Mouse (Mus musculus): ENCODE measurements around the gene Unkl. TPM values are rescaled to one million over a fixed set of nuclear protein-coding genes. Genes with fewer than 3 reads are reported as not detected.
A peak's percentile ranks its signal among the peaks of the same experiment; 100 is the strongest.

Gene Unkl
- total RNA-seq, 4 experiments from 2014 or later, result 18.4 to 36.4 (median 26.2) TPM

DNA sequence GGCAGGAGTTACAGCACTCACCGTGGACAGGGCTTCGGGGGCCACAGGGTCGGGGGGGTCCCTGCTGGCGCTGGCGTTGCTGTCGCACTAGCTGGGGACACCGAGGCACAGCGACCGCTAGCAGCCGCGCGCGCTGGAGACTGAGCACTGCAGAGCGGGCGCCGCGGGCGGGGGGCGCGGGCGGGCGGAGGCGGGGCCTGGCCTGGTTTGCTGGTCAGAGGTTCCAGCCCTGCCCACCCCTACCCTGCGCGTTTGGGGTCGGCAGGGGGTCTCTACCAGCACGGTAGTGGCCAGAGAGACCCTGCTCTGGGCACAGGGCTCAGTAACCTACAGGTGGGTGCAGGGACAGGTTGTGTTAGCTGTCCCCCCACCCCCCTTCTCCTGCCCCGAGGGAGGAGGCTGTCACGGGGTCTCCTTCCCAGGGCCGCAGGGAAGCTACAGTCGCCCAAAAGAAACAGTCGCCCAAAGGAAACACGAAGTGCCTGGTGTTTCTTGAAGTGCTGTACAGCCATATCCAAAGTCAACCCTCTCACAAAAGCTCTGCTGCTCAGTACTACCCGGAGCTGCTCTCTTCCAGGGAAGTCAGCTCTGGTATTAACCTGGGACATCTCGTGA, 68.0 kb downstream of the Unkl start, which contains the start of gene Baiap3:
Gene Baiap3, minus strand, starts transcription at position 225 of the 615 bp plus-strand sequence.
- DNase-seq, result no peak

DNA sequence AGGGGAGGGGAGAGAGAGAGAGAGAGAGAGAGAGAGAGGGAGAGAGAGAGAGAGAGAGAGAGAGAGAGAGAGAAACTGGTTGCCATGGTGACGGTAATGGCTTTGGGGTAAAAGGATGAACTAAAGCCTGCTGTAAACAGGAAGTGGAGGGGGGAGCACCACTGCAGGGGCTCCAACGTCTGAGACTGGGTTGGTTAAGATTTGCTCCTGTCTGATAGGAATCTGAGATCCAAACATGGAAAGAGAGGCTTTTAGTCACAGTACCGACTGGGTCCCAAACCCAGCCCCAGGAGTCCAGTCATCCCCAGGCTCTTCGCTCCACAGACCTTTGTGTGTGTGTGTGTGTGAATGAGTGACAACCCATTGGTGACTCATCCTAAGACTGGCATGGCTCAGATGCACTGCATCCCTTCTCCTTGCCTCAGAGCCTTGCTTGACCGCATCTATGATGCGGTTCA, 69.6 kb downstream of the Unkl start:
- no peak for DNase-seq

DNA sequence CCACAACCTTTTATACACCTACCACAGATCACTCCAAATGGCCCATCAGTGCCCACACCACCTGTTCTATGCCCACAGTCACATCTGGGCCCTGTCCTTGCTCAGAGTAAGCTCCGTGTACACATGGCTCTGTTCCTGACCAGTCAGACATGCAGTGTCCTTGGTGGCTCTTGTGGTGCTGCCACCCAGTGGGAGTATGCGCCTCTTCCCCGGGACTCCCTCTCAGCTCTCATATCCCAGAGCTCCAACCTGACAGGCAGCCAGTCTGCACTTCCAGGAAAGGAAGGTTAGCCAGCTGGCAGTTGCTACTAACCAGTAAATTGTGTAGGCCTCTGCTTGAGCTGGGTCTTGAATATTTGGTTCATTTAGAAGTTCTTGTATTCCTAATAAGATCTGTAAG, 76.3 kb downstream of the Unkl start:
- DNase-seq, result peak; percentile 75

DNA sequence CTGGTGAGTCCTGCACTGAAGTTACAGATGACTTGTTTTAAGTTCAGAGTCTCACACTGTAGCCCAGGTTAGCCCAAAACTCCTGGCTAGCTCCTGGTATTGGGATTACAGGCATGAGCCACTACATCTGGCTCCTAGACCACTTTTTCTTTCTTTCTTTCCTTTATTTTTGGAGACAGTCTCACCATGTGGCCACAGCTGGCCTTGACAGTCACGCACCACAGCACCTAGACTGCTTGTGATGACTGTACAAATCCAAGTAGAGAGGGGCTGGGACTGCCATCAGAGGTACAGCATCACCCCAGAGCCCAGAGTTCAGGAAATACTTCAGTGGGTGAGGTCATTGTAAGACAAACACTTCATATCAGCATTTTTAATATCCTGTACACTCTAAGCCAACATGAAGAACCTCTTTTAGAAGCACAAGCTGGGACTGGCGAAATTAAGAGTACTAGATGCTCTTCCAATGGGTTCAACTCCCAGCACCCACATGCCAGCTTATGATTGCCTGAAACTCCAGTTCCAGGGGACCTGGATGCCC, 82.7 kb downstream of the Unkl start:
- DNase-seq, result no peak

DNA sequence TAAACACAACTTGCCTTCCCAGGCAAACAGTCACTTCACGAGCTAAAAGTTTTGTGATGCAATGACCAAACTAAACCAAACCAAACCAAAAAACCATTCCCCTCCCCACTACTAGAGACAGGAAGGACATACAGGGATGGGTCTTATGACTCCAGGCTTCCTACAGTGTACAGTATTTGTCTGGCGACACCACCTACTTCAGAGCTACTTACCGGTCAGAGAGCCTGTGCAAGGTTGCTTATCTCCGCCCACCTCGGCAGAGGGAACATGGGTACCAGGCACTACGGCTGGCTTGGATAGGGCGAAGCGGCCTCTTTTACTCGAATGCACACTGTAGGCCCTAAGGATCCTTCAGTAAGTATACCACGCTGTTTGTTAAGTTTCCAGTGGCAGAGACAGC, 84.1 kb downstream of the Unkl start:
- DNase-seq, result no peak

DNA sequence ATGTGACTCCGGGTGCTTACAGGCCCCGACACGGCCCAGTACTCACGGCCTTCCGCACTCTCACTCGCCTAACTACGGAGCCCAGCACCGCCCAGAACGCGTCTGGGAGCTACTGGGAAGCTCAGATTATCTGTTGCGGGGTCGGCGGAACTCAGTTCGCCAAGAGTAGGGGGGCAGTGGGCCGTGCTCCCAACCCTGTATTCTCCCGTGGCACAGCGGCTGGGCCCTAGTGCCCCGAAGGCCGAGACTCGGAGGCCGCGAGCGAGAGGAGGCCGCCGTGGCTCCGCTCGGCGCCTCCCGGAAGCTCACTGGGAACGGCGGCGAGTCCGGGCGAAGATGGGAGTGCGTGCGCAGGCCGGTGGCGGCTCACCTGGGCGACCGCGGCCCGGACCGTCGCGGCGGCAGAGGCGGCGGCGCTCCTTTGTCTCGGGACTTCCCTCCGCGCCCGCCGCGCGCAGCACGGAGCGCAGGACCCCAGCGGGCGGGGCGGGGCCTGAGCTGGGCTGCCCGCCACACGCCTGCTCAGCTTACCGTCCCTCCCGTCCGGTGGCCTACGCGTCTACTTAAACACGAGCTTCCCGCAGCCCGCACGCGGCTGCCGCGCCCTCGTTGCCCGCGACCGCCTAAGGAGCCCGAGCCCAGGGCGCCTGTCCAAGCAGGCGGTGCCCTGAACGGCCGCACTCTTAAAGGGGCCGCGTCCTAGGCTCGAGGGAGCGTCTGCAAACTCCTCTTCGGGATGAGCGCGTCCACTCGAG, 84.9 kb downstream of the Unkl start:
- DNase-seq, result peak; percentile 84

DNA sequence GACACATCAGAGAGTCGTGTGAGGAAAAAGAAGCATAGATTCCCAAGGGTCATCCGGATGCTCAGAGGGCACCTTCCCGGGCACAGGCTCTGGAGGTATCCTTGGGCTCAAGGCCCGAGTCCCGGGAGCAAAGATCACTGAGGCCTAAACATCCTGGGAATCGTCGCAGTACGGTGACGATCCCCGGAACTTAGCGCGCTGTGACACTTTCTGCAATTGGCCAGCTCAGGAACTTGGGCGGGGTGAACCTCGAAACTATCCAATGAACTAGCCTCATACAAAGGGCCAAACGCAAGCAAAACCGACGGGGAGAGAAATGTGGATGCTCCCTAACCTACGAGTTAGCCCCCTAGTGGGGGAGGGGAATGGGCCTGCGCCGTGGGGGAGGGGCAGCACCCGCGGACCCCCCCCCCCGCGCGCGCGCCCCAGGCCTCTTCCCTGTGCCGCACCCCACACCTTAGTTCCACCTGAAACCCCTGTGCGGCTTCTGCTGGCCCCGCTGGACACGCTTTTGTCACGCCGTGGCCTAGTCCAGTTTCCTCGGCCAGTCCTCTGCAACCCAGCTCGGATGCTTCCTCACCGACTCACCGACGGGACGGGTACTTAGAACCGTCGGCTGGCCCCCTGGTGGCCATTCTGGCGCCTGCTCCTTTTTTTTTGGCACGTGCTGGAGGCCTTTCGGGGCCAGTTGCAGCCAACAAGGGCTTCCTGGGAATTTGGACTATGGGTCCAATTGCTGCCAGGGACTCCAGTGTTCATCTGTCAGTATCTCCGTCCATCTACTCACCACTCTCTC, 85.7 kb downstream of the Unkl start:
- DNase-seq, result peak; percentile 92

DNA sequence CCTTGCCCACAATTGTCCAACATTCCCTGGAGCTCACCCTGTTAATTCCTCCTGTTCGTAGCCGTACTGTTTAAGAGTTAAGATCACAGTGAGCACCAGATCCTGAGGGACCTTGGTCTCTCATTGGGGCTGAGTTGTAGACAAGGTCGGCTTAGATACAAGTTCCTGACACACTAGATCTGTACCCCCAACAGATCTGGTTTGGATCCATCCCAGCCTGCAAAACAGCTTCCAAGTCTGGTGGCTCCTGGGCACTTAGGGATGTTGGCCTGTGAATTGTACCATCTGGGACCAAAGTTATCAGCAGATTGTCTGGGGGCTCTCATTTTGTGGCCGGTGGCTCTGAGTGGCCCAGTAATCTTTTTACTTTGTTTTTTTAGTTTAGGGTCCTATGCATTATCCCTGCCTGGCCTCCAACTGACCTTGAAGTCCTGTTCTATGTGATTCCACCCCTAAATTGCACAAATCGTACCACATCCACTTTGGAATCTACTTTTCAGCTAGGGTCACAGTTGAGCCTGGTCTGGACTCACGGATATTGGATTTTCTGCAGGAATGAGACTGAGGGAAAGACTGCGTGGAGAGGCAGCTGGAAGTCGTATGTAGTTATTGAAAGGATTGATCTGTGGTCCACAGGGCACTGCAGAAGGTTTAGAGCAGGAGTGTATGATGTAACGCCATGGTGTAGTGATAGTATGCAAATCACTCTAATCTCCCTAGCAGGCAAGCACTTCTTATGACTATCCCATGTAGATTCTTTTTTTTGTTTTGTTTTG, 86.6 kb downstream of the Unkl start, which contains the start of gene Ube2i:
Gene Ube2i, minus strand, starts transcription at position 52 of the 776 bp plus-strand sequence.
- DNase-seq, result no peak

DNA sequence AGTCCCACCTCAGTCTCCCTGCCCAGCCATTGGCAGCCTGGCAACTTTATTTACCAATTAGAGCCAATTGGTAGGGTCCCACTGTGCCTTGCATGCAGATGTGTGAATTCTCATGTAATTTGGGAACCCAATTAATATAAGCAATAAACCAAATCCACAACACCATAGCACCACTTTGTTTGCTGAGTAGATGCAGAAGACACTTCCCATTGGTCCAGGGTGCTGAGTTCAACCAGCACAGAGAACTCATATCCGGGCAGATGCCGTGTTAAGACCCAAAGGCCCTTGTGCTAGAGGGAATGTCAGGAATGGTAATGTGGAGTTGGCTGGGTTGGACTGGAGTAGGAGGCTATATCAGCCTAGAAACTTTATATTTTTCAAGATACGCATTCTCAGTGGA, 87.6 kb downstream of the Unkl start:
- no peak for DNase-seq

DNA sequence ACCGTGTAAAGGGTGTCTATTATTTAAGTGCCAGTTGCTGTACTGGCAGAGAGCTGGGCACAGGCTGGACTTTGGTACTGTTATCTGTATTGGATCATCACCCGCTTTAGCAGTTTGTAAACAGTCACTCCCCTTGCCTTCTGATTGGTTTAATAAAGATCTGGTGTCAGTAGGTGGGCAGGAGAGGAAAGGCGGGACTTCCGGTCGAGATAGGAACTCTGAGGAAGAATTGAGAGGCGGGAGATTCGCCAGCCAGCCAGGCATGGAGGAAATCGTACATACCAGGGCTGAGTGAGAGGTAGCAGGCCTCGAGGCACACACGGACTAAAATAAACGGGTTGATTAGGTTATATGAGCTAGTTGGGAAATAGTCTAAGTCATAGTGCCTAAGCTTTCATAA, 93.9 kb downstream of the Unkl start:
- peak; percentile 55 for DNase-seq

Small RNAs within 50 kb of the gene (microRNA-seq; reads per million reads assigned to microRNA genes)
- 24.8 to 30.7 reads per million in 2 experiments for gene Mir3547

Other genes with a start within 250 kb of the Unkl start
- 10 to 100 TPM; 28.0 to 38.5 (median 30.7) TPM for gene Jpt2, start 227.7 kb upstream of the Unkl start, total RNA-seq (2022)
- gene Cramp1l, start 172.6 kb upstream of the Unkl start, total RNA-seq (2022), result 10 to 100 TPM; 22.0 to 33.2 (median 25.4) TPM
- gene Ift140, start 172.3 kb upstream of the Unkl start, total RNA-seq (2022), result 10 to 100 TPM; 31.7 to 45.0 (median 38.1) TPM
- 10 to 100 TPM; 35.3 to 56.0 (median 52.6) TPM for gene Tmem204, start 104.8 kb upstream of the Unkl start, total RNA-seq (2022)
- 10 to 100 TPM; 24.0 to 40.2 (median 29.5) TPM for gene Telo2, start 72.4 kb upstream of the Unkl start, total RNA-seq (2022)
- not detected for gene Ptx4, start 67.6 kb upstream of the Unkl start, total RNA-seq (2022)
- gene Clcn7, start 55.0 kb upstream of the Unkl start, total RNA-seq (2022), result 10 to 100 TPM; 47.4 to 77.7 (median 67.8) TPM
- gene Ccdc154, start 25.9 kb upstream of the Unkl start, total RNA-seq (2022), result under 1 TPM in 3 of 4 experiments, not detected in 1; 0.09 to 0.34 (median 0.19) TPM
- under 1 TPM in 3 of 4 experiments, not detected in 1; 0.40 to 0.67 (median 0.42) TPM for gene Gm38655, start 12.9 kb upstream of the Unkl start, total RNA-seq (2022)
- 10 to 100 TPM; 18.4 to 21.7 (median 20.9) TPM for gene BC003965, start 3.8 kb upstream of the Unkl start, total RNA-seq (2022)
- 10 to 100 TPM; 48.9 to 57.3 (median 52.2) TPM for gene Gnptg, start 51.7 kb downstream of the Unkl start, total RNA-seq (2022)
- 10 to 100 TPM; 23.4 to 35.5 (median 30.3) TPM for gene Tsr3, start 51.8 kb downstream of the Unkl start, total RNA-seq (2022)
- 10 to 100 TPM; 12.8 to 44.5 (median 22.1) TPM for gene Baiap3, start 68.0 kb downstream of the Unkl start, total RNA-seq (2022)
- 100 to 1,000 TPM; 249 to 283 (median 265) TPM for gene Ube2i, start 86.2 kb downstream of the Unkl start, total RNA-seq (2022)
- gene Prss34, start 110.0 kb downstream of the Unkl start, total RNA-seq (2022), result under 1 TPM in 3 of 4 experiments, not detected in 1; 0.31 to 0.56 (median 0.41) TPM
- gene Prss28, start 120.2 kb downstream of the Unkl start, total RNA-seq (2022), result not detected
- gene Prss29, start 130.3 kb downstream of the Unkl start, total RNA-seq (2022), result not detected
- gene Tpsab1, start 157.2 kb downstream of the Unkl start, total RNA-seq (2022), result 1 to 10 TPM in 1 of 4 experiments, under 1 TPM in 2, not detected in 1; 0.43 to 1.1 (median 0.59) TPM
- gene Tpsb2, start 177.9 kb downstream of the Unkl start, total RNA-seq (2022), result 1 to 10 TPM; 1.9 to 4.4 (median 2.4) TPM
- not detected for gene Tpsg1, start 180.9 kb downstream of the Unkl start, total RNA-seq (2022)
- gene Cacna1h, start 245.4 kb downstream of the Unkl start, total RNA-seq (2022), result 100 to 1,000 TPM; 117 to 206 (median 157) TPM

All from adrenal gland, adult 8-10 months (tissue).